Mouse (Mus musculus) CD8-positive naive resting alpha-beta T cell, adult 2 months (primary cell): ENCODE results near the gene Syna.

Experiments
- DNase-seq, 2 experiments: peaks; one replicate each; pipeline ENCODE4 v3.0.0; 2022; ENCODE audit warnings: low read depth in 2 of 2, low spot score in 2 of 2

Syna gene

DNA sequence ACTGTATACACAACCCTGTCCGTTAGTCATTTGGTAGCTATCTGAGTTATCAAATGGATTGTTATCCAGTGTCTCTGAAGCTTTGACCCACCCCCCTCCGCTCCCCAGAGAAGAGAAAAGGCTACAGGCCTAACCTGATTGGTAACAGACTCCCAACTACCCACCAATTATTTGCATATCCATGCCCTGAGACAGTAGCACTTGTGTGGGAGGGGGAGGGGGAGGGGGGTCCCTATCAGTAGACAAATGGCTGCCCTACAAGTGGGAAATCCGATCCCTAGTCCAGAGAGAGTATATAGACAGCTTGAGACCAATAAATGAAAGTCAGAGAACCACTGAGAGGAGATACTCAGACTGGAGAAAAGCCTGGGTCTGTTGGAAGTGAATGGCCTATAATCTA is 8.1 kb upstream of the Syna start:
- no peak for DNase-seq

DNA sequence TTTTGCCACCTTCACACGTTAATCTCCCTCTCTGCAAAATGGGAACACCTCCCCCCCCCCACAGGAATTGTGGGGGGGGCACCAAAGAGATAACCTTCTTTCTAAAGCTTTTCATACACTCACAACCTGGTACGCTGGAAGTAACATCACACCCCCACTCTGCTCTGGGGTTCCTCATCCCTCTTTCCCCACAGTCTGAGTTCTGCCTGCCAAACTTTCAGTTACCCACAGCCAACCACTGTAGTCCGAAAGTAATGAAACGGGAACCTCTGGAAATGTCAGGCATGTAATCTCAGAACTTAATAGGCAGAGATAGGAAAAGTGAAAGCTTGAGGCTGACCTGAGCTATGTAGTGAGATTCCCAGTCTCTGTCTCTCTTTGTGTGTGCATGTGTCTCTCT is 7.5 kb upstream of the Syna start:
- DNase-seq: no peak

DNA sequence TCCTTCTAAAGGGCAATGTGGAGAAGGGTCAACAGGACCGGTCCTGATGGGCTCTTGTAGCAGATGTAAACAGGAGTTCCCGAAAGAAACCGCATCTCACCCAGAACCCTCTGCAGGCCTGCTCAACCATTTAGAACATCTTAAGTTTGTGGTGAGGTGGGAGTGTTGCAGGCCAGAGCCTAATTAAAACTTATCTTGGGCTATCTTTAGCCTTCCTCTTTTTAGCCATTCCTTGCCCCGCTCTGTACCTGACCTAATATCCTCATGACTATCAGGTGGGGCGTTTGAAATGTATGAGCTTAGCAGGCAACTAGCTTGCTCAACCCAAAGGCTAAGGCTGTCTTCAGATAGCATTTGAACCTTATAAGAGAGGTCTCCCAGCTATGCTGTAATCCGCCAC is 5.7 kb upstream of the Syna start:
- no peak for DNase-seq

DNA sequence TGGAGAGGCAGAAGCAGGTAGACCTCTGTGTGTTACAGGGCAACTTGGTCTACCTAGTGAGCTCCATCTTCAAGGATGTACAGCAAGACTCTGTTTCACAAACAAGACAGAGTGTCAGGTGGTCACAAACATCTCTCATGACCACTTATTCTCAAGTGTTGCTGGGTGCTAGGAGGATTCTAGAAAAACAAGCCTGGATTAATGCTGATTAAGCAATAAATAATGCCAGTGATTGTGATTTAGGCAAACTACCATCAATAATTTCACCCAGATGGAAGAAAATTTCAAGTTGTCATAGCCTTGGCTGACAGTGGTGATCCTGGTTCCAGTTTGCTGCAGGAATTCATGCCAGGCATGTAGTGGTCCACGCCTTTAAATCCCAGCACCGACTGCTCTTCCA is 4.3 kb upstream of the Syna start:
- DNase-seq: no peak

DNA sequence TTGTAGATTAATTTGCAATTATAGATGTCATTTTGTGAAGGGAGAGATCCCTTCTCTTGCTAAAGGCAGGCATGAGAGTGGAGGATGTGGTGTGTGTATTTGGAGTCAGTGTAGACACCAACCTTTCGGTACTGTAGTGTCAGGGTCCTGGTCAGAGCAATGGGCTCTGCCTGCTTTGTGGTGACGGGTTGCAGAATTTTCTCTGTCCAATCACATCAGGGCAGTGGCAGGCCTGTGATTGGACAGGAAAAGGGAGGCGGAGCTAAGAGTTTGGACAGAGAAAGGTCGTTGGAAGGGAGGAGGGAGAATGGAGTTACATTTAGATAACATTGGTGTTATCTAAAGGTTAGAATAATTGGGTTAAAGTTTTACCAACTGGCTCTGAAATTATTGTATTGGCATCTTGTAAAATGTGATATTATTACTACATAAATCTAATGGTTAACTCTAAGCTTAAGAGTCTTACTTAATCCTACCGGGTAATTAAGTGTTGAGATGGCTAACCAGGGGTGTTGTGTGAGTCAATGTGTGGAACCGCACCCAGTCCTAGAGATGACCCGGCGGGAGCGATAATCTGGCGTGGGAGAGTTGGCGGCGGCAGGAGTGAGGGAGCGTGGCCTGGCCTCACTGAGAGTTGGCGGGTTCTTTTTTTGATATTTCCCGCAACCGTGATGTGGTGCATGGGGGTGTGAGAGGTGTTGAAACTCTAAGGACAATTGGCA is 640 bp upstream of the Syna start:
- DNase-seq: no peak

DNA sequence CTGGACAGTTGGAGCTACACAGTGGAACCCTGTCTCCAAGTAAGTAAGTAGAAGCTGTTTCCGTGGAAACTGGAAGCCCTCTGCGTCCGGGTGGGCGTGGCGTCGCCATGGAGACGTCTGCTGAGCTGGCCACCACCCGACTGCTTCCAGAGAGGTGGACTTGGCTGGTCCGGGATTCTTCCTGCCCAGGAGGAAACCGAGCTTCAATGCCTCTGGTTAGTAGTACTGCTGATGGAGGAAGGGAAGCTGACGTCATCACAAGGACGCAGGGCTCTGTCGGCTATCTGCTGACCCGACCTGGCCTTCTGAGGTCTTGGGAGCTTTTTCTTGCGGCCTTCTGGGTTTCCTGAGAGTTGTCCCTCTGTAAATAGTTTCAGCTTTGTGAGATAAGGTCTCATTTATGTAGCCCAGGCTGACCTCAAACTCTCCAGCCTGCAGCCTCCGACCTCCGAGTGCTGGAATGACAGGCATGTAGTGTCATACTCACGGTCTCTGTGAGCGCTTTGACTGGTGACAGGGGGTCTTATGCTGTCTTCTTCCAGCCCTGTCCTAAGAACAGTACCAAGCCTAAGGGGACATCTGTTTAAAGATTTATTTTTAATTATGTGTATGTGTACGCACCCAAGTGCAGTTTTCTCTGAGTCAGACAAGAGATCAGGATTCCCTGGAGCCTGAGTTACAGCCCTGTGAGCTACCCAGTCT is 4.4 kb downstream of the Syna start:
- DNase-seq: no peak

DNA sequence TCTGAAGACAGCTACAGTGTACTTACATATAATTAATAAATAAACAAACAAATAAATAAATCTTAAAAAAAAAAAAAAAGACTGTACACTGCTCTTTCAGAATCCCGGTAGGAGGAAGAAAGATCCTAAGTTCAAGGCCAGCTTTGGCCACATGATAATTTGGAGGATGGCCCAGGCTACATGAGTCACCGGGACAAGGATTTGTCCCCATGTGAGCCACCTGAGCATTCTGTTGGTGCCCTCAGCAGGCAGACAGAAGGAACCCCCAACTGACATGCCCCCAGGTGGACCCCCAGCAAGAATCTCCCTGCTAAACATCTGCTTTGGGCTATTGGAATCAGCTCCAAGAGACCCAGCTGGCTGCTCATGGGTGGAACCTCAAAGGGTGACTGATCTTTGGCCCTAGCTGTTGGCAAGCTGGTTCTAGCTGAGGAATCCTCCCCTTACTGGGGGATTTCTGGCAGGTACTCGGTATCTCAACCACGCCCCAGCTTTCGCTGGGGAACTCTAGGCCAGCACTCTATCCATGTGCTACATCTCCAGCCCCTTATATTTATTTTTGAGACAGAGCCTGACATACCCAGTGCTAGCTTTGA is 5.9 kb downstream of the Syna start:
- no peak for DNase-seq

DNA sequence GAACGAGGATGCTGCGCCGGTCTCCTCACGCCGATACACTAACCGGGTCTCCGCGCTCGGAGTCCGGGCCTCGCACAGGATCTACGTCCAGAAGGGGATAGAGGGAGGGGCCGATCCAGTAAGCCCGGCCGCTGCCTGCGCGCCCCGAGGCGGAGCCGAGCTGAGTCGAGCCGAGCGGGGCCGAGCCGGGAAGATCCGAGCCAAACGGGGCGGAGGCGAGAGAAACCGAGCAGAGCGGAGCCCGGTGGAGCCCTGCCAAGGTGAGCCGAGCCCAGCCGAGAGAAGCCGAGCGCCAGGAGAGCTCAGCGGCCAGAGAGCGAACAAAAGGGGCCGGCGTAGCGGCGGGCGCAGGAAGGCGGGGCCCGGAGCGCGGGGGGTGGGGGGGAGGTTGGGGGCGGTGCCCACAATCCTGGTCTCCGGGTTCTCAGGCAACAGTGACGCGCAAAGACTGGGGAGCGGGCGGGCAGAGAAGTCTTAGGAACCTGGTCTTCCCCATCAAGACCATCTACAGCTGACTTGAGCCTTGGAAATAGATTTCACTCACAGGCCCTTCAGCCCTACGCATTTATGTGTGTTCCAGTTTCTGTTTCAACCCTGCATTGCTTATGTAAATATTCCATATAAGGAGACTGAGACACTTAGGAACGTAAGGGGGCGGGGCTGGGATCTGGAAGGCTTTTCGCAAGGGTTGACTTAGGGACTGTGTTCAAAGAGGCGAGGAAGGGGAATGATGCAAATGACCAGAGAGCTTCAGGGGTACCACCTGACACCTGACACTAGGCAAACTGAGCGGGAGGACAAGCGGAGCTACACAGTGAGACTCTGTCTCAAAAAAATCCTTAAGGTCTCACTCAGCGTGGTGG is 7.6 kb downstream of the Syna start, which contains the start of gene Clip2:
Gene Clip2 (minus strand): TSS at position 325 of the 863 bp plus-strand sequence.
- DNase-seq: peak; percentile 81 to 82

DNA sequence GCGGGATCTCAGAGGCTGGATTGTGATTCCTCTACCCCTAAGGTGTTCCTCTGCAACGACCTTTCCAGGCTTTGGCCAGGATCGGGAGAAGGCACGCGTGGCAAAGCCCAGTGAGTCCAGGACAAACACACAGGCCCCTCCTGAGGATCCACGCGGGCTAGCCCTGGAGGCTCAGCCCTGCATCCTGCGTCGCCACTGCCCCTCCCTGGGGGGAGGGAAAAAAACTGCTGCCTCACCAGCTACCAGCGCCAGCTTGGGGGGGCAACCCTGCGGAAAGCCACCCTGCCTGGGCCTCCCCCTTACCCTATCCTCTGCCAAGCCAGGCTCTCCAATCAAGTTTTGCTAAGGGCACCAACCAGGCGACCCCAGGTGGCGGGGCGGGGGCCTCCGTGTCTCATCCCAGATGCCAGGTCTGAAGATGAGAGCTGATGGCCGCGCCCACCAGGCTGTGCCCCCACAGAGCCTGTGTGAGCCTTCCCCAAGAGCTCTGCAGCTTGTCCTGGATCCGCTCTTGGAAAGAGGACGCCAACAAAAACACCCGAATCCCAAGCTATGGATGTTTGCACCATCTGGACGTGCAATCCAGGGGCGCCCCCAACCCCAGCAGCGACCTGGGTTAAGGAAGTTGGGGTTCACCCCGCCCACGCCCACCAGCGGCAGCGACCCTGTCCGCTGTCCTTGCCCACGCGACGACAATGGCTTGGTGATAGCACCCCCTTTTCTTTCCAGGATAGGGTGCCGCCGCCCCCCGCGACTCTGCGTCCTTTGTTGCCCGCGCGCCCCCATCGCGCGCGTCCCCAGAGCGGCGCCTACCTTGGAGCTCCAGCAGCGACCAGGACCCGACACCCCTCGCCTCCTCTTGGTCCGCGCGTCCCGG is 8.5 kb downstream of the Syna start:
- DNase-seq: peak; percentile 5 to 11

DNA sequence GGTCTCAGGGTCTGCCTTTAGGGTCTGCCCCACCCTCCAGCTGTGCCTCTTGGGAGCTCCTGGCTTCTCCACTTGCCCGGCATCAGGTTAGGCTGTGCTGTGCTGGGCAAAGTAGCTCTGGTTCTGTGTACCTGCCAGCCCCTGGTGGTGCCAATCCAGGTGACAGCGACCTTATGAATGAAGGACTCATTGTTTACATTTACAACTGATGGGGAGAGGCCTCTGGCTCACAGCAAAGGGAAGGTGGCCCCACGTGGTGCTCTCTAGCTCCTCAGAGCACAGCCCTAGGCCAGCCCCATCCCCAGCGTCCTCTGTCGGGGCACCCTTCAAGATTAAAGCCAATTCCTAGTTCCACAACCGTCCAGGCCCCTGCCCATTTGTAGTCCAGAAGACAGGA is 9.1 kb downstream of the Syna start:
- DNase-seq: peak in 1 of 2 experiments; percentile 6

DNA sequence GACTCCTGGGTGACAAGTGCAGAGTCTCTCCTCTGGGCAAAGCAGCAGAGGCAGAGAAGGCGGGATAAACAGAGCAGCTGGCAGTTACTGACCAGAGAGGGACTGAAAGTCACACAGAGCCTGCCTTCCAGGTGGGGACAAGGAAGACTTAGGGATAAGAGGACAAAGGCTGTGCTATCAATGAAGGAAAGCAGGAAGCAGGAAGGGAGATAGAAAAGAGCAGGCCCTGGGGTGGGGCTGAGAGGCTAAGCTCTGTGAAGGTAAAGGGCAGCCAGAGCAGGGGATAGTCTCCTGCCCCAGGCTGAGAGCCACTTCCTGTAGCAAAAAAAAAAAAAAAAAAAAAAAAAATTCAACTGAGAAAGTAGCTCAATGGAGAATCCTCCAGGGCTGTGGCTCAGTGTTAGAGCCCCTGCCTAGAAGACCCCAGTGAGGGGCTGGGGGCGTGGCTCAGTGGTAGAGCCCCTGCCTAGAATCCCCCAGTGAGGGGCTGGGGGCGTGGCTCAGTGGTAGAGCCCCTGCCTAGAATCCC is 10.3 kb downstream of the Syna start:
- no peak for DNase-seq

DNA sequence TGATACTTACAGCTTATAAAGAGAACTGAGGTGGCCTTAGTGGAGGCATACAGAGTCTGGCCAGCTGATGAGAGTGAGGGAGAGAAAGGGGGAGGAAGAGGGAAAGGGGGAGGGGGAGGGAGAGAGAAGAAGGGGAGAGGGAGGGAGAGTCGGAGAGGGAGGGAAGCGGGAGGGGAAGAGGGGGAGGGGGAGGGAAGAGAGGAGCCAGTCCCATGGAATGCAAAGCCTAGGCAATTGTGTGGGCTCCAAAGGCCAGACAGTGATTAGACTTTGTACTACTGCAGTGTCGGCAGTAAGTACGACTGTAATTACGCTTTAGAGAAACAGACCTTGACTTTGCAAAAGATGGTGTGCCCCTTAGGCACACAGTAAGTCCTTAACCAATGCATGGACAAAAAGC is 11.7 kb downstream of the Syna start:
- no peak for DNase-seq

DNA sequence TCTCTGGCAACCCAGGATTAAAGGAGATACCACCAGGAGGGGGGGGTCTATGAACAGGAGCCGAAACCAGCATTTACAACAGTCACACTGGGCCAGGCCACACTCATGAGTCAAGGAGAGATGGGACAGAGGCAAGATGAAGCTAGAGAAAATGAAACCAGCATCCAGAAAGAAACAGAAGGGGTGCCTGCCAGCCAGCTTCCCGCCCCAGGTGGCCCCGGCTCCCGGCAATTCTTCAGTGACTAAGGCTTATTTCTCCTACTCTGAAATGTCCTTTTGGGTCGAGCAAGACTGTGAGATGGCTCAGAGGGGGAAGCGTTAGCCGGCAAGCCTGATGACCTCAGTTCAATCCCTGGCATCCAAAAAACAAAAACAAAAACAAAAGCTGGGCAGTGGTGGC is 13.2 kb downstream of the Syna start:
- DNase-seq: no peak

DNA sequence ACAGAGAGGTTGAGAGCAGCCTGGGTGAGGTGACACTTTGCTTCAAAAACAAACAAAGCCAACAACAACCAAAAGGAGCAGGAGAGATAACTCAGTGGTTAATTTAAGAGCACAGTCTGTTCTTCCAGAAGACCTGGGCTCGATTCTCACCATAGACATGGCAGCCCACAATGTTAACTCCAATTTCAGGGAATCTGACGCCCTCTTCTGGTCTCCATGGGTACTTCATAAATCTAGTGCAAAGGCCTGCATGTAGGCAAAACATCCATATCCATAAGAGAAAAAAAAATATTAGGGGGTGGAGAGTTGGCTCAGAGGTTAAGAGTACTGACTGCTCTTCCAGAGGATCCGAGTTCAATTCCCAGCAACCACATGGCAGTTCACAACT is 14.7 kb downstream of the Syna start:
- peak in 1 of 2 experiments; percentile 7 for DNase-seq

DNA sequence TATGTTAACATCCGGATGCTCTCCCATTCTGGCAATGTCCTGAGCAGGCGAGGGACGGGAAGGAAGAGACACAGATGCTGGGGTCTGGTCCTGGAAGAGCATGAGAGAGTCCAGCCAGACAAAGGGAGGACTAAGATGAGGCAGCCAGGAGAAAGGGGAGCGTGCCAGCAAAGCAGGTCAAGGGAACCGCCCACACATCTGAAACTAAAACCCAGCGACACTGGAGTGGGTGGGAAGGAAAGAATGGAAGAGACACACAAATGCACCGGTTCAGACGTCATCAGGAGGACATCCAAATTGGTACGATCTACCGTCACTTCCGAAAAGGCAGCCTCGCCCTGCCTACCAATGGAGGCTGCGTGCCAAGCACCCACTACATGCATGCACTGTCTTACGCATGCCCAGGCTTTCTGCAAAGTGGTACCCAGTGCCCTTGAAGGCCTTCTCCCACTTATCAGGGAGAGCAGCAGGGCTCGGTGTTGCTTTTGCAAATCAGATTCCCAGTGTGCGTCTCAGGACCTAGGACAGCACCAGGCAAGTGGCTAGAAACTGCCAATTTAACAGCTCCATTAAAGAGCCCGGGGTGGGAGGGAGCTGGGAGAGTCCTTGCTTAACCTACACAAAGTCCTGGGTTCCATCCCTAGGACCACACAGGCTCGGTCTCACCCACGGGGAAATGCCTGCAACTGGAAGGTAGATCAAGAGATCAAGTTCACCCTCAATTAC is 15.3 kb downstream of the Syna start:
- no peak for DNase-seq

DNA sequence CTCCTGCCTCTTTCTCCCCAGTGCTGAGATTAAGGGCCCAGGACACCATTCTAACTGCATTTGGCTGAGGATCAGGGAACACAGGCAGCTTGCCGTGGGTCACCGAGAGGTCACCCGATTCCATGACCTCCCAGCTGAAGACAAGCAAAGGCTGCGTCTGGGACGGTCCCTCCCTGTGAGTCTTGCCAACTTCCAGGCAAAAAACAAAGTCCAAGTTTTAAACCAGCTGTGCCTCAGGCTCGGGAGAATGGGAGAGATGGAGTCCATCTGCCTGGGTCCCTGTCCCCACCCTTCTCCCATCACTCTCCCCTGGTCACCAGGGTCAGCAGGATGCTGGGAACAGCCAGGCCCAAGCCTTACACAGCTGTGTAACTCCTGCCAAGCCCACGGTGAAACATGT is 18.3 kb downstream of the Syna start:
- DNase-seq: no peak

DNA sequence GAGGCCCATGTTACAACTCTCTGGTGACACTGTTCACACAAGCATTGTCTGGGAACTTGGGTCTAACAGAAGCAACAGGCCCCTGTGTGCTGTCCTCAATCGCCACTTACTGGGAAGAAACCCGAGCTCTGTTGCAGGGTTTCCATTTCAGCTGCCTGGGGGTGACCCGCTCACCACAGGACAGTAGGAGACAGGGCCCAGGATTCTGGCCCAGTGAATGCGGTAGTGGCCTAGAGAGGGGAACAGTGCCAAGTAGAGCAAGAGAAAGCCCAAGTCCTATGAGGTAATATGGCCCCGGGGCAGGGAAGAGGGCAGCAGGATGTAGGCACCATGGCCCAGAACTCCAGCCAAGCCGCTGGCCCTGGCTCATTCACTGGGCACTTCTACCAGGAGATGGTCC is 19.1 kb downstream of the Syna start:
- no peak for DNase-seq

DNA sequence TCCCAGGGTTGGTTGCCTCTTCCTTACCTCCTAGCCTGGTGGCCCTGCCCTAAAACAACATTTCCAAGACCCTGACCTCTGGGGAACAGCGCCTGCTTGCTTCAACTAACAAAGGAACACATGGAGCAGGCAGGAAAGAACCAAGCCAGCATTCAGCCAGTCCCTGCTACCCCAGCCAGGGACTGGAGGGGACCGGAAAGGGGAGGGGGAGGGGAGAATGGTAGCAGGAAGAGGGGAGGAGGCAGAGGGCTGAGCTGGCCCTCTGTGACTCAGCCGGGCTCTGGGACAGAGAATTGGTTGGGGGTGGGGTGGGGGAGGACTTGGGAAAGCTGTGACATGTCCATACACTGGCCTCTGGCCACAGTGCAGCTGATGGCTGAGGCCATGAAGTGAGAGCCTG is 20.1 kb downstream of the Syna start:
- no peak for DNase-seq

DNA sequence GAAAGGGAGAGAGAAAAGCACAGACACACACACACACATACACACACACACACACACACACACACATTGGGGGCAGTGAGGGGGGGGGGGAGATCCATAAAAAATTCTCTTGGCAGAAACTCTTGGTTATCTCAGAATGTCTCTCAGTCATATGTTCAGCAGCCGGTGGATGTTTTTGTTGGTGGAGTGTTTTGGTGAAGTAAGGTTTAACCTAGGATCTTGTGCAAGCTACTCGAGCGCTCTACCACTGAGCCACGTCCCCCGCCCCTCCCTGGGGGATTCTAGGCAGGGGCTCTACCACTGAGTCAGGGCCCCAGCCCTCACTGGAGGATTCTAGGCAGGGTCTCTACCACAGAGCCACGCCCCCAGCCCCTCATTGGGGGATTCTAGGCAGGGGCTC is 23.9 kb downstream of the Syna start:
- DNase-seq: no peak

DNA sequence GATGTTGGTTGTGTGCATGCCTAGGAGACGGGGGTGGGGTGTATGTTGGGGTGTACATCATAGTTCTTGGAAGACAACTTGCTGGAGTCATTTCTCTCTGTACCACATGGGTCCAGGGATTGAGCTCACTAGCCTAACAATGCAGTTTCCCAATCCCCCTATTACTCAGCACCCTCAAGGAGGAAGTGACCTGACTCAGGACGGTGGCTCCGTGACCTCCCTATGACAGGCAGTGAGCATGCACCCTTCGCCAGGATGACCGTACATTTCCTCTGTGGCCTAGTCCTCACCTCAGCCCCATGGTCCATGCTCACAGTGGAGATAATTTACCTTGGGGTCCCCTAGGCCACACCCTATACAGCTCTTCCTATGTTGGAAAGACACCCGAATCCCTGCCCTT is 27.6 kb downstream of the Syna start:
- no peak for DNase-seq
